In the genomic region with DNA sequence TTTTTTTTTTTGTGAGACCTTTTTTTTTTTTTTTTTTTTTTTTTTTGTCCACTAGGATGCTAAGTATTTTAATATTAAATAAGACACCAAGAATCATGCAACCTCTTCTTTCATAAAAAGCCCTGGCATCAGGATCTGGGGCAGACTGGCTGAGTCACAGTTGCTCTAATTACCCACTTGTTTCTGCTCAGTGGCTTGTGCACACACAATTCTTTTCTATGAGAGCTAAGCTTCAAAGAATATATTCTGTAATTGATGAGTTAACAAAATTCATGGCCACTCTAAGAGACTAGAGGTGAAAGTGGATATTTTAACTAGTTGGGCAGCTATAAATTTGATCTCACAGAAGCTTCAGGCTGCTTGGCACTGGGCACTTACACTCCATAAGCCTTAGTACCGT, we compare ENCODE assay signal across 21 mouse cellular contexts.
DNase-seq lines count a peak whose midpoint lies in the region; TF ChIP-seq lines count a peak whose summit lies in the region.
"Had no signal": no experiment of that assay in that cellular context is flagged by ENCODE, and none has a peak within 500 bp of the region (broad histone marks: within the 10 kb centered on the region; RNA-seq: fewer than 3 reads in every experiment).

No protein-coding gene starts in this region.

- DNase-seq in layer of hippocampus, adult 2 months (ENCODE audit: low spot score in 2 of 2), result no peak
- no peak for DNase-seq in layer of hippocampus, adult 8-10 months (ENCODE audit: low spot score in 2 of 2)
- DNase-seq in Muller cell, postnatal 12 days (ENCODE audit: inconsistent ontology term), result peak; percentile 86
- DNase-seq in brain, adult 2 months (ENCODE audit: low read depth, low spot score), result peak; percentile 27
- no peak for DNase-seq in lung, postnatal 25 days (ENCODE audit: low spot score)
- DNase-seq: adrenal gland, adult 8-10 months; adrenal gland, postnatal 14 days; adrenal gland, postnatal 36 days; B cell, adult 2 months; cerebellum, adult 11 months; cerebellum, adult 18-20 months; cerebellum, adult 8-10 months; cerebellum, adult 9-11 months; cerebellum, postnatal 14 days; cerebellum, postnatal 36 days; embryo, embryonic 11 days had no signal

- no peak overlapping the region for H3K27ac ChIP-seq in layer of hippocampus, adult 2 months
- H3K27ac ChIP-seq: embryonic facial prominence, embryonic 13.5 days; embryonic facial prominence, embryonic 15.5 days; forebrain, embryonic 10.5 days; forebrain, embryonic 12.5 days had no signal

- no peak overlapping the region for H3K4me3 ChIP-seq in layer of hippocampus, adult 2 months
- H3K4me3 ChIP-seq: embryonic facial prominence, embryonic 13.5 days; embryonic facial prominence, embryonic 15.5 days; erythroblast, embryonic 14.5 days; forebrain, embryonic 10.5 days; forebrain, embryonic 12.5 days had no signal

- TF ChIP-seq CTCF in layer of hippocampus, adult 2 months (conservative IDR thresholded peaks at IDR 0.05), result 0 out of 2 replicates have a peak, but pooled peaks have one; percentile 4

Comparison
In these comparisons a context has a peak if more than half of its experiments do, and no peak if none do; other contexts are left out.
1. DNase-seq: peak in Muller cell, postnatal 12 days (single experiment) and brain, adult 2 months (single experiment); none in layer of hippocampus, adult 2 months (0 of 2), layer of hippocampus, adult 8-10 months (0 of 2) and lung, postnatal 25 days (single experiment).